Mouse (Mus musculus): ENCODE measurements around the gene Cry2. TPM values are rescaled to one million over a fixed set of nuclear protein-coding genes. Genes with fewer than 3 reads are reported as not detected.

Gene Cry2
- polyA plus RNA-seq, 1 experiment from 2014 or later = 17.7 TPM

DNA sequence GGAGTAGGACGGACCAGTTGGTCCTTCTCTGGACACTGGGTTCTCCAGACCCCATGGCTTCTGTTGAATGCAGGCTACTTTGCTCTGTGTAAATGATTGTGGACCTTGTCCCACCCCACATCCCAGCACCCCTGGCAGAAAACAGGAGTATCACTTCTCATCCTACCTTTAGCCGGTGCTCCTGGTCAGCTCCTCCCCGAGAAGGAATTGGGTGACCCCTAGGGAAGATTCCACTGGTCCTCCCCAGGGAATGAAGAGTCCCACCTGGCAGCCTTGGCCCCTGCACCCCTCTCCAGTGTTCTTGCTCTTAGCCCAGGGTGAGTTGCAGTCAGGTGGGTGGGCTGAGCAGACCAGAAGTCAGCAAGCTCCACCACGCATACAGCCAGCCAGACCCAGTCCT lies 69.8 kb downstream of the Cry2 start:
- H3K27me3 ChIP-seq (ENCODE audit: control insufficient read depth, insufficient read depth, low read length) = peaks cover 12% of the 10 kb centered on the region
- no peak overlapping the region for H3K4me3 ChIP-seq (ENCODE audit: low read depth, low read length)
- H3K27ac ChIP-seq (ENCODE audit: low read depth, low read length) = no peak overlapping the region
- ATAC-seq (replicated peaks; ENCODE audit: insufficient number of reproducible peaks, low FRiP score, low TSS enrichment) = no peak
- H3K4me2 ChIP-seq = no peak overlapping the region
- H3K36me3 ChIP-seq (ENCODE audit: control insufficient read depth, insufficient read depth, low read length) = peaks cover 9% of the 10 kb centered on the region
- no peak overlapping the region for H3K9ac ChIP-seq (ENCODE audit: low read depth, low read length)
- H3K4me1 ChIP-seq (ENCODE audit: control insufficient read depth, insufficient read depth, low read length) = peaks cover 3% of the 10 kb centered on the region; the same call in 1 of the 2 replicates
- WGBS (ENCODE audit: insufficient replicate concordance) = 92% methylated on average over 4 of the region's 4 CpGs
- H3K9me3 ChIP-seq (replicated peaks; ENCODE audit: control insufficient read depth, low read length) = no peaks in the 10 kb centered on the region

DNA sequence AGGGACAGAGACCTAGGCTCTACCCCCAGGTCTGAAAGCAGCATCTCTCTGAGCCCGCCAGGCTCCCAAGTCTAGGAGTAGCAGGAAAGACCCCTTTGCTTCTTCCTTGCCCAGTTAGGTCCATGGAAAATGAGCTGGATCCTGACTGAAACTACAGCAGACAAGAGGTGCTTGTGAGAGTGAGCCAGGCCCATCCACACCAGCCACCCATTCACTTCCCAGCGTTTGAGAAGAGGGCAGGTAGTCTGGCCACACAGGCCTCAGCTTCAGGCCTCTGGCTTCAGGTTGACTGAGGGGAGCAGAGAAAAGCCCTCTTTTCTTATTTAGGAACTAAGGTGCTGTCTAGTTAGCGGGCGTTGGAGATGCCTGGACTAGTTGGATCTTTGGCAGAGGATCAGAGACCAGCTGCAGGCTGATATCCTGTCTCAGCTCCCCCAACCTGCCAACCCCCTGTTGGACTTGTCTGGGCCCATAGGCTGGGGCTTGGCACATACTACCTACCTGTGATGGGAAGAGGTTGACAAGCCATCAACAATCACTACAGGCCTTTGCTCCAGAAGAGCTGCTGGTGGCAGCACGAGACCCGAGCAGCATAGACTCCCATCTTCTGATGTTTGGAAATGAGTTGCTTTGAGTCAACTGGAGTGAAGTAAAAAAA lies 71.1 kb downstream of the Cry2 start:
- Histone ChIP-seq H3K36me3 (ENCODE audit: control insufficient read depth, insufficient read depth, low read length) (peaks cover 16% of the 10 kb centered on the region), H3K27me3 (ENCODE audit: control insufficient read depth, insufficient read depth, low read length) (0 out of 2 replicates have a peak, but pooled peaks cover 3% of the 10 kb centered on the region), H3K9me3 (replicated peaks; ENCODE audit: control insufficient read depth, low read length) (no peaks in the 10 kb centered on the region), H3K4me1 (ENCODE audit: control insufficient read depth, insufficient read depth, low read length) (peaks cover 3% of the 10 kb centered on the region; the same call in 1 of the 2 replicates), H3K4me2 (no peak overlapping the region), H3K27ac (ENCODE audit: low read depth, low read length) (no peak overlapping the region), H3K4me3 (ENCODE audit: low read depth, low read length) (no peak overlapping the region), H3K9ac (ENCODE audit: low read depth, low read length) (no peak overlapping the region)
- 83% methylated on average over 6 of the region's 6 CpGs for WGBS (ENCODE audit: insufficient replicate concordance)
- no peak for ATAC-seq (replicated peaks; ENCODE audit: insufficient number of reproducible peaks, low FRiP score, low TSS enrichment)

DNA sequence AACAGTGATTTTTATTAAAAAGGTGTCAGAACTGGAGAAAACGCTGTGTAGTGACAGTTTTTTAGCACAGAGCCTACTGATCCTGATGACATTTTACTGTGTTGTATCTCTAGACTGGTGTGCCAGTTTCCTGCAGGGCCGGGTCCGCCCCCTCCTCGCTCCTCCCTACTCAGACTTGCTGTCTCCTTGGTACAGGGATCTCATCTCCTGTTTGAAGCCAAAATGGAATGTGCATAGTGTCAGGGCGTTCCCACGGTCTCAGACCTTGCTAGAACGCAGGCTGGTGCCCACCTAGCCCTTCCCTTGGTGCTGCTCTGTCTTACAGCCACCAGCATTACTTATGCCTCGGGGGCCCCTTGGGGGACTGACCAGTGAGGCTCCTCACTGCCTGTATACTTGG lies 72.0 kb downstream of the Cry2 start:
- WGBS (ENCODE audit: insufficient replicate concordance) = 73% methylated on average over 8 of the region's 8 CpGs
- Histone ChIP-seq H3K9me3 (replicated peaks; ENCODE audit: control insufficient read depth, low read length) (no peaks in the 10 kb centered on the region), H3K4me1 (ENCODE audit: control insufficient read depth, insufficient read depth, low read length) (no peaks in the 10 kb centered on the region), H3K4me2 (no peak overlapping the region), H3K27ac (ENCODE audit: low read depth, low read length) (no peak overlapping the region), H3K36me3 (ENCODE audit: control insufficient read depth, insufficient read depth, low read length) (peaks cover 21% of the 10 kb centered on the region), H3K27me3 (ENCODE audit: control insufficient read depth, insufficient read depth, low read length) (0 out of 2 replicates have a peak, but pooled peaks cover 3% of the 10 kb centered on the region), H3K9ac (ENCODE audit: low read depth, low read length) (no peak overlapping the region), H3K4me3 (ENCODE audit: low read depth, low read length) (no peak overlapping the region)
- no peak for ATAC-seq (replicated peaks; ENCODE audit: insufficient number of reproducible peaks, low FRiP score, low TSS enrichment)

DNA sequence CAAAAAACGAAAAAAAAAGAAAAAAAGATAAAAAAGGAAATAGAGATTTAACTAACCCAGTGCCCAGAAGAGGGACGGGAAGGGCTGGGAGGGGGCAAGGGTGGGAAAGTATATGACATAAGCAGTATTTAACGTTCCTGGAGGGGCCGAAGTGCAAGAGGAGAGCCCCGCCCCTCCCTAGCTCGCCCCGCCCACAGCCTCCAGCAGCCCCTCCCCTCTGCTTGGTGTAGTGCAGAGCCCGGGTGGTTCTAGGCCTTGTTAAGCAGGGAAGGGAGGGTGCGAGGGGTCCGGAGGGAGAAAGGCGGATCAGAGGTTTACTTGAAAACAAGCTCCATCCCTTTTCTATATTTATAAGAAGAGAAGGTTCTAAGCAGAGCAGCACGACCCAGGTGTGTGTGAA lies 73.0 kb downstream of the Cry2 start:
- no peak overlapping the region for H3K4me3 ChIP-seq (ENCODE audit: low read depth, low read length)
- no peaks in the 10 kb centered on the region for H3K4me1 ChIP-seq (ENCODE audit: control insufficient read depth, insufficient read depth, low read length)
- H3K27ac ChIP-seq (ENCODE audit: low read depth, low read length) = no peak overlapping the region
- no peaks in the 10 kb centered on the region for H3K27me3 ChIP-seq (ENCODE audit: control insufficient read depth, insufficient read depth, low read length)
- H3K36me3 ChIP-seq (ENCODE audit: control insufficient read depth, insufficient read depth, low read length) = peaks cover 23% of the 10 kb centered on the region
- ATAC-seq (replicated peaks; ENCODE audit: insufficient number of reproducible peaks, low FRiP score, low TSS enrichment) = no peak
- no peaks in the 10 kb centered on the region for H3K9me3 ChIP-seq (replicated peaks; ENCODE audit: control insufficient read depth, low read length)
- H3K4me2 ChIP-seq = no peak overlapping the region
- WGBS (ENCODE audit: insufficient replicate concordance) = 25% methylated on average over 12 of the region's 12 CpGs
- no peak overlapping the region for H3K9ac ChIP-seq (ENCODE audit: low read depth, low read length)

DNA sequence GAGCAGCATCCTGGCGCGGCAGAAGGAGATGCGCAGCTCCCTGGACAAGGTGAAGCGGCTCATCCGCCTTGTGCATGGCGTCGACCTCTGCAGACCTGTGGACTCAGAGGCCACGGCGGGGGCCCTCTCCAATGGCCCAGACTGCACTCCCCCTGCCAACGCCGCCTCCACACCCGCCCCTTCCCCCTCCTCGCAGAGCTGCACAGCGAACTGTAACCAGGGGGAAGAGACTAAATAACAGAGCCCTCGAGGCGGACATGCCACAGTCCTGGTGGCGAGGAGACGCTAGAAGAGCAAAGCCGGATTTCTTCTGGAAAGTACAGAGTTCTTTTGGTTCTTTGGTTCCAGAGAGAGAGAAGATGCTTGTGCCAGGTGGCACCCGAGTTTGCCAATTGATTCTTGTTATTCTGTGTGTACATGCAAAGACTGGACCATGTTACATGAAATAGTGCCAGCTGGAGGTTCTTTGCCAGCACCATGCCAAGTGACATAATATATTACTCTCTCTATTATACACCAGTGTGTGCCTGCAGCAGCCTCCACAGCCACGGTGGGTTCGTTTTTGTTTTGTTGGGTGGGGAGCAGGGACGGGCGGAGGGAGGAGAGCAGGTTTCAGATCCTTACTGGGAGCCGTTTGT lies 73.5 kb downstream of the Cry2 start:
- Histone ChIP-seq H3K36me3 (ENCODE audit: control insufficient read depth, insufficient read depth, low read length) (peaks cover 23% of the 10 kb centered on the region), H3K9ac (ENCODE audit: low read depth, low read length) (no peak overlapping the region), H3K4me2 (no peak overlapping the region), H3K27me3 (ENCODE audit: control insufficient read depth, insufficient read depth, low read length) (no peaks in the 10 kb centered on the region), H3K27ac (ENCODE audit: low read depth, low read length) (no peak overlapping the region), H3K4me3 (ENCODE audit: low read depth, low read length) (no peak overlapping the region), H3K4me1 (ENCODE audit: control insufficient read depth, insufficient read depth, low read length) (no peaks in the 10 kb centered on the region), H3K9me3 (replicated peaks; ENCODE audit: control insufficient read depth, low read length) (no peaks in the 10 kb centered on the region)
- 77% methylated on average over 25 of the region's 25 CpGs for WGBS (ENCODE audit: insufficient replicate concordance)
- ATAC-seq (replicated peaks; ENCODE audit: insufficient number of reproducible peaks, low FRiP score, low TSS enrichment) = no peak

DNA sequence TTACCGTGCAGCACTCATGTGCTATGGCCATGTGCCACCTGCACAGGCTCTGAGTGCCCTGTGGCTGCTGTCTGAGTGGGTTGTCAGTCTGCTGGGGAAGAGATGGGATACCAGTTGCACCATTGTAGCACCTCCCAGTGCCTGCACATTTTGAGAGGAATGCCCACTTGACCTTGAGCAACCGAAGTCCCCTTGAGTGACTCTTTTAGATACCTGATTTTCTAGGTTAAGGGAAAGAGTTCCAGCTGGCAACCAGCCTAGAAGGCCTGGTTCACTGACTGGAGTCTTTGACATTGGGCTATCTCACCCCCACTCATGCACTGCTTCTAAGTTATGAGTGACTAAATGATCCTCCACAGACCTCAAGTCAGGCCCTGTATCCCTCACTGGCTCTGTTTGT lies 74.5 kb downstream of the Cry2 start:
- Histone ChIP-seq H3K4me1 (ENCODE audit: control insufficient read depth, insufficient read depth, low read length) (no peaks in the 10 kb centered on the region), H3K36me3 (ENCODE audit: control insufficient read depth, insufficient read depth, low read length) (peaks cover 23% of the 10 kb centered on the region), H3K4me3 (ENCODE audit: low read depth, low read length) (no peak overlapping the region), H3K27ac (ENCODE audit: low read depth, low read length) (no peak overlapping the region), H3K27me3 (ENCODE audit: control insufficient read depth, insufficient read depth, low read length) (no peaks in the 10 kb centered on the region), H3K9ac (ENCODE audit: low read depth, low read length) (no peak overlapping the region), H3K9me3 (replicated peaks; ENCODE audit: control insufficient read depth, low read length) (no peaks in the 10 kb centered on the region), H3K4me2 (no peak overlapping the region)
- ATAC-seq (replicated peaks; ENCODE audit: insufficient number of reproducible peaks, low FRiP score, low TSS enrichment) = no peak
- WGBS (ENCODE audit: insufficient replicate concordance) = 73% methylated on average over 2 of the region's 2 CpGs

DNA sequence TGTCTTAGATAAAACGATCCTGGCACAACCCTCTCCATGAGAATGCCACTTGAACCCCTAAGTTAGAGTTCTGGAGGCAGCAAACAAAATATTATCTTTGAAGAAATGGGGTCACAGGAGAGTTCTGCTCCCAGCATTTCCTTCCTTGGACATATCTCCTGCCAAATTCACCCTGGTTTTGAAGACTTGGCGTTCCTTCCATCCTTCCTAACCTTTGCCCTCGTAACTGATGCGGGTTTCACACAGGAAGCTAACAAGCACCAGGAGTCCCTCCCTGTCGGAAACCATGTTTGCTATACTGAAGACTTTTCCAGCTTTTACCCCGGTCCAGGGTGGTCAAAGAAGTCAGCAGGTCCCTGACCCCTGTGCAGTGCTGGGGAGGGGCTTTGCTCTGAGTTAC lies 79.6 kb downstream of the Cry2 start:
- Histone ChIP-seq H3K9ac (ENCODE audit: low read depth, low read length) (no peak overlapping the region), H3K27ac (ENCODE audit: low read depth, low read length) (no peak overlapping the region), H3K4me2 (no peak overlapping the region), H3K27me3 (ENCODE audit: control insufficient read depth, insufficient read depth, low read length) (no peaks in the 10 kb centered on the region), H3K4me3 (ENCODE audit: low read depth, low read length) (no peak overlapping the region), H3K36me3 (ENCODE audit: control insufficient read depth, insufficient read depth, low read length) (peaks cover 24% of the 10 kb centered on the region), H3K9me3 (replicated peaks; ENCODE audit: control insufficient read depth, low read length) (no peaks in the 10 kb centered on the region), H3K4me1 (ENCODE audit: control insufficient read depth, insufficient read depth, low read length) (no peaks in the 10 kb centered on the region)
- 58% methylated on average over 6 of the region's 6 CpGs for WGBS (ENCODE audit: insufficient replicate concordance)
- ATAC-seq (replicated peaks; ENCODE audit: insufficient number of reproducible peaks, low FRiP score, low TSS enrichment) = no peak
